Mouse (Mus musculus) large intestine, adult 2 months (tissue): ENCODE results near the gene Zfp989. TPM values are rescaled to one million over a fixed set of nuclear protein-coding genes. Genes with fewer than 3 reads are reported as not detected.
"Not testable (repeated sequence)": the region's sequence is repeated elsewhere in the genome, so short reads cannot be mapped to it uniquely, and the experiment has no call there.

Experiments
- DNase-seq: peaks from one replicate; pipeline ENCODE4 v3.0.0-alpha.2; 2012; ENCODE audit warnings: low read depth, low spot score
- WGBS: fragments of 180-500 bp; shearing (Covaris S2); methylation state at CpG from one replicate; pipeline ENCODE4 v1.1.7; 2018; 5-methylcytosine and 5-hydroxymethylcytosine counted together
- polyA plus RNA-seq: library from polyadenylated mRNA; depleted of rRNA; stranded (reverse); fragments of >200 nt; gene quantifications from 2 replicates; pipeline ENCODE4 v1.2.3, GENCODE M21; 2012; rRNA removed

Zfp989 gene
- polyA plus RNA-seq = not detected in 2 replicates

- not testable (repeated sequence) for DNase-seq
- 91% methylated on average over 5 of the region's 5 CpGs for WGBS
Observed at GRCm38 (mm10) chr4:146971757-146972156, at the start of gene Zfp989. Zfp989 (plus strand) TSS chr4:146971976.

- WGBS = 16% methylated on average over 77 of the region's 77 CpGs
- DNase-seq = no peak
Observed at GRCm38 (mm10) chr4:146932311-146933082, 39.3 kb upstream of the Zfp989 start.

GRCm38 (mm10) chr4:146941691-146942090 is 30.1 kb upstream of the Zfp989 start:
- DNase-seq = not testable (repeated sequence)

GRCm38 (mm10) chr4:146976581-146976980 is 4.8 kb downstream of the Zfp989 start:
- not testable (repeated sequence) for DNase-seq
- 23% methylated on average over 2 of the region's 2 CpGs for WGBS

More at GRCm38 (mm10) chr4:146941691-146942090, 30.1 kb upstream of the Zfp989 start:
- WGBS = 63% methylated on average over 32 of the region's 32 CpGs

- WGBS = no CpG with 5 or more reads among the region's 1 CpGs
- DNase-seq = not testable (repeated sequence)
Observed at GRCm38 (mm10) chr4:147018400-147018799, 46.6 kb downstream of the Zfp989 start.

- whole genome bisulfite sequencing = no CpG with 5 or more reads among the region's 6 CpGs
- DNase-seq = not testable (repeated sequence)
Observed at GRCm38 (mm10) chr4:147021550-147021949, 49.8 kb downstream of the Zfp989 start, which contains the start of gene Rex2. Rex2 (plus strand) TSS chr4:147021850.

- WGBS = 62% methylated on average over 1 of the region's 1 CpGs
- not testable (repeated sequence) for DNase-seq
Observed at GRCm38 (mm10) chr4:147026374-147026773, 54.6 kb downstream of the Zfp989 start.

- WGBS = 95% methylated on average over 1 of the region's 2 CpGs
- not testable (repeated sequence) for DNase-seq
Observed at GRCm38 (mm10) chr4:147031308-147032036, 59.7 kb downstream of the Zfp989 start.

Other genes starting within 250 kb of the Zfp989 start
- not detected in 2 replicates for gene Gm21411, start 62.4 kb upstream of the Zfp989 start, polyA plus RNA-seq
- gene Rex2, start 49.9 kb downstream of the Zfp989 start, polyA plus RNA-seq = not detected in 2 replicates
- gene Zfp991, start 160.1 kb downstream of the Zfp989 start, polyA plus RNA-seq = 0.16 and 0.19 TPM in 2 replicates